Mouse (Mus musculus) frontal cortex, adult (tissue): ENCODE measurements around the gene Vmn1r64.
"Not testable (repeated sequence)": the region's sequence is repeated elsewhere in the genome, so short reads cannot be mapped to it uniquely, and the experiment has no call there.

Source experiments
- ATAC-seq: cut with Nextera tagmentation; 2 replicates; pipeline ENCODE4 v1.9.2; 2017; ENCODE audit warnings: mild to moderate bottlenecking, moderate library complexity, mixed read lengths; ENCODE audit not compliant: low TSS enrichment

Gene Vmn1r64

DNA sequence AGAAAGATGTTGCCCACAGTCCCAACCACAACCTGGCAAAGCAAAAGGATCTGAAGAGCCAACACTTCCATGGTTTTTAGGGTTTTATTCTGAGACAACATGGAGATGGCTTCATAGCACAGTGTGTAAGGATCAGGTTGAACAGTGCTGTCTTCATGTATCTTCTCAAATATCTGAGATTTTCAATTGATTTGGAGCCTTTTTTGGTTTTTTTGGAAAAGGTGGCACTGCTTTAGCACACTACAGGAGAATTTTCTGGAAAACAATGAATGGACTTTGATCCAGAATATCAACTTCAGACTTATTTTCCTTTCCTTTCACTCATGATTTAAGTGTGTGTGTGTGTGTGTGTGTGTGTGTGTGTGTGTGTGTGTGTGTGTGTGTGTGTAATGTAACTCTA lies at the start of gene Vmn1r64:
TSS of gene Vmn1r64 (minus strand) at position 101 of the 400 bp plus-strand sequence.
- no peak for ATAC-seq

DNA sequence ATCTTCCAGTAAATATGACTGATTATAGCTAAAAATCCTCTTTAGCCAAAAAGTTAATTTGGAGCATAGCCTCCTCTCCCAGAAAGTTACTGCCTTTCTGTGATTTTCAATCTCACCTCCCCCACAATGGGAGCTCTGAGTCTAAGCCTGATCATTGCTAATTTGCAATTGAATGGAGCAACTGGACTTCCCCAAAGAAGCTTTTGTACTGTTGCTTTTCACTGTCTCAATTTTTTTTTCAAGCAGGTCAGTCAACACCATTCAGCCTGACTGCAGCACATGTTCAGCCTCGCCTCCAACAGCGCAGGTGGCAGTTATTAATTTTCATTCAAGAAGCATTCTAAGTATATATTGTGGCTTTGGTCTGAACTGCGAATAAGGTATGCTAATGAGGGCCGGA lies 14.9 kb upstream of the Vmn1r64 start:
- ATAC-seq: no peak

DNA sequence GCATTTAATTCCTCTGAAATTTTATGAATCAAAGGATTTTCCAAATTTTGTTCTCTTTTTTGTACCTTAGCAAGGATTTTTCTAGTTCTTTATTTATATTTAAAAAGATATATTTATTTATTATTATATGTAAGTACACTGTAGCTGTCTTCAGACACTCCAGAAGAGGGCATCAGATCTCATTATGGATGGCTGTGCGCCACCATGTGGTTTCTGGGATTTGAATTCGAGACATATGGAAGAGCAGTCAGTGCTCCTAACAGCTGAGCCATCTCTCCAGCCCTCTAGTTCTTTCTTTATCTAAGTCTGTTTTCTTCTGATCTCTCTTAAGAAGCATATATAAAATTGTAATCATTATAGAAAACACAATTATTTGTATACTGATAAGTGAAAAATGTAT lies 12.9 kb upstream of the Vmn1r64 start:
- ATAC-seq: not testable (repeated sequence)
